Mouse (Mus musculus) layer of hippocampus, postnatal 36 days (tissue): ENCODE results near the gene Klrb1. TPM values are rescaled to one million over a fixed set of nuclear protein-coding genes. Genes with fewer than 3 reads are reported as not detected.

Experiments used
- DNase-seq, 2 experiments: peaks; one replicate each; pipeline ENCODE4 v3.0.0; 2022
- total RNA-seq, 2 experiments: library from RNA; stranded (reverse); gene quantifications; 2 replicates each; pipeline ENCODE4 v1.2.3; 2021

The Klrb1 gene
- total RNA-seq, 2 experiments from 2014 or later, result 0.46 to 0.62 TPM

- no peak for DNase-seq
Observed at GRCm38 (mm10) chr6:128734896-128735295, 12.0 kb upstream of the Klrb1 start.

DNA sequence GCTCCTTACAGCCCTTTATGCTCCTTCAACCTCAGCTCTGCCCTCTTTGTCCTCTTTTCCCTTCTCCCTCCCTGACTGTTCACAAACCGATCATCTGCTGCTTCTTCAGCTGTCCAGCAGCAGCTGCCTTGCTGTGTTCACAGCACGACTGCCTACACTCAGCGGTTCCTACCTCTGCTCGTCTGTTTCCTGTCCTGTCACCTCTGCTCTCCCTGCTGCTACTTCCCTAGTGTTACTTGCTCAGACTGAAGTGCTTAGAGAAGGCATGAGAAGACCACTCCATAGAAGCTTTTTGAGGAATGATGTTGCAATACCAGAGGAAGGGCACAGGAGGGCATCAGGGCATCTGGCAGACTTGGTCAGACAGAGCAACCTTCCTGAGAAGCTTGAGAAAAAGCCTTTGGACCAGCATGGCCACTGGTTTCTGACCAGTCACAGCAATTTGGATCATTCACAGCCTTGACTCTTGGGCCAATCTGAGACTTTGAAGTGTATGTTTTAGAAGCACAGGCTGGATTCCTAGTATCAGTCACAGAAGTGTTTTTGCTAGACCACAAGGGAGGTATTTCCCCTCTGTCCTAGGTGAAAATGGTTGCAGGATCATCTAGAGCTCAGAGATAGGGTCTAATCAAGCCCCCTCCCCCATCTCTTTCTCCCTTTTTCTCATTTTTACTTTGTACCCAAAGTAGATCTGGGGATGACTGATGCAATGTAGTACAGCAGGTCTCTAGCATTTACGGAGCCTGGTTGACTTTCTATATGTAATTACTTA is 11.2 kb upstream of the Klrb1 start:
- no peak for DNase-seq

- no peak for DNase-seq
Observed at GRCm38 (mm10) chr6:128732032-128732431, 9.2 kb upstream of the Klrb1 start.

DNA sequence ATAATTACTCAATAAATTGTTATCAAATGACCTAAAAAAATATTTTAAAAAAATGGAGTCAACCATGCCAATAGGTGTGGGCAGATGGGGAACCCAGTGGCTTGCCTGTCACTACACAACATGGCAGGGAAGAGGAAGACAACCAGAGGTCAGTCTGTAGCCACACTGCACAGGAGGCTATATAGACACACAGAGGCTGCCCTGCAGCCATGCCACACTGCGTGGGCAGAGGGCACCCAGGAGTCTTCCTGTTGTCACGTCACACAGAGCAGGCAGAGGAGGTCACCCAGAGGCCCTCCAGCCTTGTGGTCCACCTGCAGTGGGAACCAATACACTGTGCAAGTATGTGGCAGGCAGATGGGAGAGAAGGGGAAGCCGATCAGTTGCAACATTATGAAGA is 21.2 kb downstream of the Klrb1 start:
- DNase-seq, result no peak

DNA sequence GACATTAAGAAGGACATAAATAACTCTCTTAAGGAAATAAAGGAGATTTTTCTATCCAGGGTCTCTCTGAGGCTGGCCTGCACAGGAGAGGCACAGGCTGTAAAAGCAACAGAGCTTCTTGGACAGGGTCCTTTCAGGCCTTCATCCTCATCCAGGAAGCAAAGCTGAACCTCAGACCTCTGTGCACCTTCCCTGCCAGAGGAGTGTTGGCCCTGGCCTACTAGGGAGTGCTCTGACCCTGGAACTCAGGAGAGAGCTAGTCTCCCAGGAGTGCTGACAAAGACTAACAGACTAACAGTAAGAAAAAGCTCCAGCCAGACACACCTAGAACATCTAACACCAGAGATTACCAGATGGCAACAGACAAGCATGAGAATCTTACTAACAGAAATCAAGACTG is 43.3 kb downstream of the Klrb1 start:
- DNase-seq, result no peak

DNA sequence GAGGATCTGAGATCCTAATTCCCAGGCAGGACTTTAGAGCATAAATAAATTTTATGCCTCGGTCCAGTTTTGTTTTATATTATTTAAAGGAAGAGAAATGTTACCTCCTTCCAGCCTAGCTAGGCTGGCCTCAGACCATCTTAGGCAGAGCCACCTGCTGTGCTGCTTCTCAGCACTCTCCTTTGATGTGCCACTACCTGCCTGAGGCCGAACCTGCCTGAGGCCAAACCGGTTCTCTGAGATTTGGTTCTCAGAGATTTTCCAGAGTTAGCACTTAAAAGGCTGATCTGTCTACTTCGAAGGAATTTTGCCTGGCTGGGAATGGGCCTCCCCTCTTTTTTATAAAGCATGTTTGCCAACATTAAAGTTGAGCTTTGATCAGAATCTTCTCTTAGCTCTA is 52.9 kb downstream of the Klrb1 start:
- DNase-seq, result no peak

DNA sequence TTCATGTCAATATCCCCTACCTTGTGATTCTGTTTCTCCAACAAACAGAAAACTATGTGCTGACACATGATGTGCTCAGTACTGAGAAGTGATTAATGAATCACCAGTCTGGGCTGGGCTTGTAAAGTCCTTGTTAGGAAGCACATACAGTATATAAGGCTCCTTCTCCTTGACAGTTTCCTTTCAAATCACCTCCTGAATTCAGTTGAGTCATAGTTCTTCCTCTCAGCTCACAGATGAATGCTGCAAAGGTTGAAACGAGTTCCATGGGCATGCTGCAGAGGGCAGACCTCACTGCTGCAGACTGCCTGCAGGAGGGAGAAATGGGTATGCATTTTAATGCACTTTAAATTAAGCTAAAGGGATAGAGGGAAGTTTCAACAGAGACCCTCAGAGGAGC is 60.7 kb downstream of the Klrb1 start, which contains the start of gene Clec2h:
Gene Clec2h, plus strand, starts transcription at position 180 of the 400 bp plus-strand sequence.
- DNase-seq, result peak in 1 of 2 experiments; percentile 2

- DNase-seq, result no peak
Observed at GRCm38 (mm10) chr6:128661249-128661648, 61.6 kb downstream of the Klrb1 start.

Other genes with a start within 250 kb of the Klrb1 start
- gene Pzp, start 196.3 kb downstream of the Klrb1 start, total RNA-seq, result not detected
- 10 to 100 TPM; 12.1 to 13.3 TPM for gene A2ml1, start 141.5 kb downstream of the Klrb1 start, total RNA-seq
- not detected for gene Klrb1a, start 99.5 kb downstream of the Klrb1 start, total RNA-seq
- not detected for gene Clec2h, start 60.7 kb downstream of the Klrb1 start, total RNA-seq
- gene Klrb1c, start 66.2 kb upstream of the Klrb1 start, total RNA-seq, result not detected
- gene Gm44511, start 103.3 kb upstream of the Klrb1 start, total RNA-seq, result not detected
- gene Klrb1b, start 103.3 kb upstream of the Klrb1 start, total RNA-seq, result not detected
- not detected for gene Clec2i, start 164.5 kb upstream of the Klrb1 start, total RNA-seq
- 1 to 10 TPM; 2.1 to 2.2 TPM for gene BC035044, start 168.1 kb upstream of the Klrb1 start, total RNA-seq
- 1 to 10 TPM in 1 of 2 experiments, under 1 TPM in 1; 0.50 to 1.3 TPM for gene Clec2g, start 211.3 kb upstream of the Klrb1 start, total RNA-seq